Mouse (Mus musculus) heart, adult 2 months (tissue): ENCODE data around the gene Smim11.

Experiments
- CTCF ChIP-seq: fragments of 200-600 bp; IDR thresholded peaks from 2 replicates; pipeline ENCODE4 v1.8.1; 2022; ENCODE audit warnings: antibody characterized with exemption, mild to moderate bottlenecking, moderate library complexity
- EP300 ChIP-seq: fragments of 200-500 bp; IDR thresholded peaks from 2 replicates; pipeline ENCODE4 v1.6.1; 2011; ENCODE audit warnings: low read depth, low read length, control low read depth; ENCODE audit not compliant: insufficient read depth
- POLR2A ChIP-seq: fragments of 200-500 bp; IDR thresholded peaks from 2 replicates; pipeline ENCODE4 v1.6.1; 2011; ENCODE audit warnings: mild to moderate bottlenecking, low read depth, low read length, control low read depth; ENCODE audit not compliant: insufficient read depth

DNA sequence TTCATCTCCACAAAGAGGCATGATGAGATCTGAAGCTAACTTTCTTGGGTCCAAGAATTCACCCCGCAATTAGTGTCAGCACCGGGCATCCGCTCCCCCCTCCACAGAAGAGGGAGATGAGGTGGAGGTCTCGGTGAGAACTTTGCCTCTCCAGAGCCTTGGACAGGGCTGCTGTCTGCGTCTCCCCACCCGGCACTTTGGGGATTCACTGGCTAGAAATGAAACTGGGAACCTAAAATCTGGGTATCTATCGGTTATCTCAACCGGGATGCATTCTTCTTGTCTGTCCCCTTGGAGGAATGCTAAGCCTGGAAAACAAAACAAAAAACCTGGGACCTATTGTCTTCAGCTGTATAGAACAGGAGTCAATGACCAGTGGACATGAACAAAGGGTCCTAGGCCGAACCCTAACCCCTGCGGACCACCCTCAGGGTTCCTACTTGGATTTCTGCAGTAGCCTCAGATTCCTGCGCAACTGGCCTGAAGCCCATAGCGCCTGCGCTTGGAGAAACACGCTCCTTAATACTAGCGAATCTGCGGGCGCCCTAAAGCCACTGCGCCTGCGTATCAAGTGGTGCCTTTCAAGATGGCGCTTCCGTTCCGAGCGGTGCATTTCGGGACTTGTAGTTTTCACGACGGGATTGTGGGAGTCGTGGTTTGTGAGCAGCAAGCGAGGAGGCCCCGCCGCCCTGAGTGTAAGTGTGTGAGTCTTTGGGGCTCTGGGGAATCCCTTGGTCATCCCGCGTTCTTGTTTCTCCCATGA, at the start of gene Smim11:
- no peak for TF ChIP-seq CTCF
- TF ChIP-seq EP300 = peak; percentile 83
- peak; percentile 95 for TF ChIP-seq POLR2A
